Mouse (Mus musculus) forebrain, embryonic 16.5 days (tissue): Measurements from ENCODE around the gene Btf3. TPM values are rescaled to one million over a fixed set of nuclear protein-coding genes. Genes with fewer than 3 reads are reported as not detected.
A peak's percentile ranks its signal among the peaks of the same experiment; 100 is the strongest.

Experiments used
- ATAC-seq: fragments of 200-750 bp; cut with Nextera tagmentation; 2 replicates; pipeline ENCODE4 v1.8.0; 2017; ENCODE audit warnings: mild to moderate bottlenecking, moderate library complexity
- H3K27ac ChIP-seq: fragments of 300-500 bp; sonication (generic); 2 replicates; pipeline ENCODE4 v1.5.1; 2014; ENCODE audit warnings: low read length, control low read depth
- H3K27me3 ChIP-seq: fragments of 300-500 bp; sonication (generic); replicated peaks from 2 replicates; pipeline ENCODE4 v1.6.1; 2014; ENCODE audit warnings: low read length; ENCODE audit not compliant: control insufficient read depth, insufficient read depth
- H3K36me3 ChIP-seq: fragments of 300-500 bp; sonication (generic); 2 replicates; pipeline ENCODE4 v1.6.1; 2014; ENCODE audit not compliant: control insufficient read depth, insufficient read depth
- H3K4me1 ChIP-seq: fragments of 300-500 bp; sonication (generic); replicated peaks from 2 replicates; pipeline ENCODE4 v1.6.1; 2014; ENCODE audit warnings: low read length; ENCODE audit not compliant: control insufficient read depth, insufficient read depth
- H3K4me2 ChIP-seq: fragments of 300-500 bp; sonication (generic); 2 replicates; pipeline ENCODE4 v1.6.1; 2014; ENCODE audit warnings: mild to moderate bottlenecking, low read length, control low read depth
- H3K4me3 ChIP-seq: fragments of 300-500 bp; sonication (generic); replicated peaks from 2 replicates; pipeline ENCODE4 v1.5.1; 2014; ENCODE audit warnings: mild to moderate bottlenecking, low read length, control low read depth
- H3K9ac ChIP-seq: fragments of 300-500 bp; sonication (generic); replicated peaks from 2 replicates; pipeline ENCODE4 v1.6.1; 2014; ENCODE audit warnings: low read depth, low read length, control low read depth
- H3K9me3 ChIP-seq: fragments of 300-500 bp; sonication (generic); 2 replicates; pipeline ENCODE4 v1.6.1; 2016; ENCODE audit warnings: low read length; ENCODE audit not compliant: control insufficient read depth
- WGBS: fragments of 180-500 bp; shearing (Covaris S2); extraction: QIAGEN DNeasy Blood & Tissue Kit; methylation state at CpG from one replicate; pipeline ENCODE4 v1.1.7; 2014; 5-methylcytosine and 5-hydroxymethylcytosine counted together
- polyA plus RNA-seq: library from polyadenylated mRNA; unstranded; fragments of >200 nt; fragmentation: Nextera tagmentation; extraction: Ambion mirVana; gene quantifications from 2 replicates; pipeline ENCODE4 v1.2.1, GENCODE M21; 2015

Gene Btf3
- polyA plus RNA-seq, 1 experiment from 2014 or later, result 536 TPM

- Histone ChIP-seq H3K36me3 (peaks cover 32% of the 10 kb centered on the region), H3K27me3 (no peaks in the 10 kb centered on the region), H3K4me2 (no peak overlapping the region), H3K4me3 (no peak overlapping the region), H3K4me1 (peaks cover 13% of the 10 kb centered on the region), H3K9ac (no peak overlapping the region), H3K9me3 (no peaks in the 10 kb centered on the region), H3K27ac (no peak overlapping the region)
- WGBS, result 82% methylated on average over 7 of the region's 7 CpGs
- no peak for ATAC-seq
These were observed 3.2 kb downstream of the Btf3 start for GRCm38 (mm10) chr13:98313631-98314030.

DNA sequence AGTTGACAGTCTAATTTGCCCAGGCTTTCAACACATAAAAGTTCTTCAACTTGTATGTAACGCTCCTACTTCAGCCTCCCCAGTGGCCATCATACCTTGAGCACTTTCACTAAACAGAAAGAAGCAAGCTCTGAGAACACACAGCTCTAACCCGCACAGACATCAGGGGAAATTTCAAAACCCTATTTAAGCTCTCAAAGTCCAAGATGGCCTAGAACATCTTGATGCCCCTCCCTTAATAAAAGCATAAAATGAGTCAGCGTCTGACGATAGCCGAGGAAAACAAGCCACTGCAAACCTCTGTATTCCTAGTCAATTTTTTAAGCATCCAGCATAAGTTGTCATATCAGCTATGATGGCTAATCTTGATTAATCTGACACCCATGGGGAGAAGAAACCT is 5.2 kb downstream of the Btf3 start:
- H3K27ac ChIP-seq, result no peak overlapping the region
- ATAC-seq, result no peak
- no peaks in the 10 kb centered on the region for H3K27me3 ChIP-seq
- H3K4me2 ChIP-seq, result no peak overlapping the region
- peaks cover 14% of the 10 kb centered on the region for H3K4me1 ChIP-seq
- no peak overlapping the region for H3K4me3 ChIP-seq
- no peak overlapping the region for H3K9ac ChIP-seq
- H3K9me3 ChIP-seq, result no peaks in the 10 kb centered on the region
- WGBS, result 96% methylated on average over 5 of the region's 5 CpGs
- peaks cover 32% of the 10 kb centered on the region for H3K36me3 ChIP-seq

DNA sequence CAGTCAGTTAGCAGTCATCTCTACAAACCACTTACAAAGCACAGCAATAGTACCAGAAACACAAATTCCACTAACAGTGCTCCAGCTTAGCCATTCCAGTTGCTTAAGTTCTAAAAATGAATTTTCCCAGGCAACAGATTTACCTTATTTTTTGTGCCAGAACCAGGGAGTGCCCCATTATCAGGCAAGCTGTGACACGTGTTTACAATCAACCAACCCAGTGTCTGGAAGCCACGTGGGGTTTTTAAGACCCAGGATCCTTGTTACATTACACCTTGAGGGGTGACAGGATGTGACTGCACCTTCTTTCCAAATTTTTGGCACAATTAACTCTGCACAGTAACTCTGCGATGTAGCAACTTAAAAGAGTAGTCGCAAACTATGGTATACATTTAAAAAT is 8.1 kb downstream of the Btf3 start:
- Histone ChIP-seq H3K36me3 (peaks cover 32% of the 10 kb centered on the region), H3K27ac (no peak overlapping the region), H3K9ac (no peak overlapping the region), H3K4me2 (no peak overlapping the region), H3K4me3 (no peak overlapping the region), H3K27me3 (no peaks in the 10 kb centered on the region), H3K4me1 (peaks cover 7% of the 10 kb centered on the region; the same call in 1 of the 2 replicates), H3K9me3 (no peaks in the 10 kb centered on the region)
- WGBS, result 83% methylated on average over 4 of the region's 4 CpGs
- ATAC-seq, result no peak

DNA sequence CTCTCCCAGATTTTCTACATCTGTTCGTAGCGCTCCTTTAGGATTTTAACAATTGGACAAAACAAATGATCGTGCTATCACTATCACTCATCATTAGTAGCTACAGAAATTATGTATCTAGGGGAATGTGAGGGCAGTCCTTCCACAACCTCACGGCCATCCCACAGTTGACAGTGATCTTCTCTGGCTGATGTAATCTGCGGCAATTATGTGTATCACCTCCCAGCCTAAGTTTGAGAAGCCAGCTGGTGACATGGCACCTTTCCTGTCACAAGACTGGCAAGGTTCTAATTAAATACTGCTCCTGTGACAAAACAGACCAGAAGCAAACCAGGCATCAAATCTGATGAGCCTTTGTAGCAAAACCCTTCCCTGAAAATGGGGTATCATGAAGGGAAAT is 8.8 kb downstream of the Btf3 start:
- Histone ChIP-seq H3K4me3 (no peak overlapping the region), H3K9me3 (no peaks in the 10 kb centered on the region), H3K4me1 (peaks cover 7% of the 10 kb centered on the region; the same call in 1 of the 2 replicates), H3K27ac (no peak overlapping the region), H3K4me2 (no peak overlapping the region), H3K9ac (no peak overlapping the region), H3K36me3 (peaks cover 30% of the 10 kb centered on the region), H3K27me3 (no peaks in the 10 kb centered on the region)
- 80% methylated on average over 5 of the region's 5 CpGs for WGBS
- no peak for ATAC-seq

- no peak overlapping the region for H3K9ac ChIP-seq
- H3K4me2 ChIP-seq, result no peak overlapping the region
- ATAC-seq, result no peak
- H3K4me1 ChIP-seq, result peaks cover 7% of the 10 kb centered on the region; the same call in 1 of the 2 replicates
- no peaks in the 10 kb centered on the region for H3K9me3 ChIP-seq
- no peak overlapping the region for H3K4me3 ChIP-seq
- H3K36me3 ChIP-seq, result peaks cover 24% of the 10 kb centered on the region
- 55% methylated on average over 14 of the region's 14 CpGs for WGBS
- H3K27me3 ChIP-seq, result no peaks in the 10 kb centered on the region
- 0 out of 2 replicates have a peak overlapping the region, but pooled peaks have one; percentile 6 for H3K27ac ChIP-seq
These were observed 9.8 kb downstream of the Btf3 start for GRCm38 (mm10) chr13:98306852-98307475.

DNA sequence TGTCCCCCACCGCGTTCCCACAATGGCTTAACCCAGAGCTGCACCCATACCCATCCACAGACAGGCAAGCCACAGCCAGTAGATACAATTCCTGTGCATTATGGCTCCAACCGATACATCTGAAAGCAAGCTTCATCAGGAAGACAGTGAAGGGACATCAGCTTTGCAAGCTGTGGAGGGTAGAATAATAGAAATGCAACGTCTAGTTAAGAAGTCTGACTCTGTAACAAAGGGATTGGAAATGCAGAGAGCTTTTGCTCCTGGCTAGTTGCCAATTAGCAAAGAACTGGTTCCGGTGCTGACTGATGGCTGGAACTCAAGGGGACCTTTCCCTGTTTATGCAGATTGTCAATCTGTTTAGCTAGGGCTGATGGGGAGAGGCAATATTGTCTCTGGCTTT is 10.4 kb downstream of the Btf3 start:
- no peak overlapping the region for H3K9ac ChIP-seq
- H3K27ac ChIP-seq, result 0 out of 2 replicates have a peak overlapping the region, but pooled peaks have one; percentile 3
- peak; percentile 56 for ATAC-seq
- no peak overlapping the region for H3K4me3 ChIP-seq
- H3K9me3 ChIP-seq, result no peaks in the 10 kb centered on the region
- WGBS, result 26% methylated on average over 5 of the region's 5 CpGs
- H3K4me1 ChIP-seq, result peaks cover 7% of the 10 kb centered on the region; the same call in 1 of the 2 replicates
- no peaks in the 10 kb centered on the region for H3K27me3 ChIP-seq
- peaks cover 18% of the 10 kb centered on the region for H3K36me3 ChIP-seq
- H3K4me2 ChIP-seq, result no peak overlapping the region

DNA sequence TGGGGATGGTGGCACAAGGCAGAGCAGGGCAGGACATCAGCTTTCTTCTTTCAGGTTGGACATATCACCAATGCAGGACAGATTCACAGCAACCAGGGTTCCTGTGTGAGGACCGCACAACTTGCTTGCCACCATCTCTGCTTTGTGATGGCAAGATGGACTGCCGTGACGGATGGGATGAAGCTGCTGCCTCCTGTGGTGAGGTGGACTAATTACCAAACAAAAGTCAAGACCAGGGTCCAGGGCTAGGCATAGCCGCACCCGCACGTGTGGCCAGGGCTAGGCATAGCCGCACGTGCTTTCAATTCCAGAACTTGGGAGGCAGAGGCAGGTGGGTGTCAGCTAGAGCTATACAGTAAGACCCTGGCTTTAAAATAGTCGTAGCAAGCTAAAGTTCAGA is 11.5 kb downstream of the Btf3 start:
- Histone ChIP-seq H3K4me2 (no peak overlapping the region), H3K9ac (no peak overlapping the region), H3K4me1 (peaks cover 7% of the 10 kb centered on the region; the same call in 1 of the 2 replicates), H3K4me3 (no peak overlapping the region), H3K36me3 (peaks cover 9% of the 10 kb centered on the region), H3K27me3 (no peaks in the 10 kb centered on the region), H3K9me3 (no peaks in the 10 kb centered on the region), H3K27ac (no peak overlapping the region)
- 92% methylated on average over 9 of the region's 9 CpGs for WGBS
- ATAC-seq, result no peak

DNA sequence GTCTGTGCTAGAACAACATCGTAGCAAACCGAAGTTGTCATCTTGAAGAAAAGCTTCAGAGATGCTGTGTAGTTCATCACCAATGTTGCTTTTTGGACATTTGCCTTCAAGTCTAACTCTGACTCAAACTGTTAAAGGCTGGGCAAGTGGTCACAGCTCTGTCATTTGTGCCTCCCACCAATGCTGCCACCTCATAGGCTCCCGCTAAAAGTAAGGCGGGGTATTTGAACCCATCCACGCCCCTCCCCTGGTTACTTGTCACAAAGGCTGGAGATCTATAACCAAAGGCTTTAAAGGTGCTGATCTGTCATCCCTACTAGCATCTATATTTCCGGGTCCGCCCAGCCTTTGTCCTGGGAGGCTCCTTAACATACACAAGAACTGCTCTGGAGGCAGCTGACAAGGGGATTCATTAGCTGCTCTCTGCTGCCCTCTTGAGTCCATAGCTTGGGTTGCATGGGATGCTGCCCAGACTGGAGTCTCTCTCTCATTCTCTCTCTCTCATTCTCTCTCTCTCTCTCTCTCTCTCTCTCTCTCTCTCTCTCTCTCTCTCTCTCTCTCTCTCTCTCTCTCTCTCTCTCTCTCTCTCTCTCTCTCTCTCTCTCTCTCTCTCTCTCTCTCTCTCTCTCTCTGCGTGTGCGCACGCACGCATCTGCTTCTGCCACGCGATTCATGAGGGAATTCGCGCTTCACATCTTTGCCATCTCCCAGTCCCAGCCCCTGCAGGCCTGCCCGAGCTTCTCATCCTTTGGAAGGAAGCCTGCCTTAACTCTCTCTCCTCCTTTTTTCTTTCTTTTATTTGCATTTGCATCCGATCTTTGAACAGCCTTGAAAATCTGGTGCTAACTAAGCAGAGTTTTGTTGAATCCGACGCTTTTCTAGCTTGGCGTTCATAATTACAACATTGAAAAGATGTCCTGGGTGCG is 17.7 kb downstream of the Btf3 start:
- peak; percentile 82 for ATAC-seq
- H3K4me2 ChIP-seq, result peak overlapping the region; percentile 42
- 0 out of 2 replicates have a peak, but pooled peaks cover 2% of the 10 kb centered on the region for H3K4me1 ChIP-seq
- no peak overlapping the region for H3K27ac ChIP-seq
- no peaks in the 10 kb centered on the region for H3K36me3 ChIP-seq
- H3K9ac ChIP-seq, result peak overlapping the region; percentile 39
- 45% methylated on average over 21 of the region's 21 CpGs for WGBS
- no peaks in the 10 kb centered on the region for H3K9me3 ChIP-seq
- no peaks in the 10 kb centered on the region for H3K27me3 ChIP-seq
- no peak overlapping the region for H3K4me3 ChIP-seq

- Histone ChIP-seq H3K36me3 (no peaks in the 10 kb centered on the region), H3K9ac (no peak overlapping the region), H3K27me3 (no peaks in the 10 kb centered on the region), H3K4me3 (no peak overlapping the region), H3K9me3 (no peaks in the 10 kb centered on the region), H3K27ac (no peak overlapping the region), H3K4me1 (0 out of 2 replicates have a peak, but pooled peaks cover 2% of the 10 kb centered on the region), H3K4me2 (no peak overlapping the region)
- 93% methylated on average over 6 of the region's 6 CpGs for WGBS
- no peak for ATAC-seq
These were observed 18.8 kb downstream of the Btf3 start for GRCm38 (mm10) chr13:98297883-98298482.
